ENCODE assay signal across 9 mouse cellular contexts in the genomic region with DNA sequence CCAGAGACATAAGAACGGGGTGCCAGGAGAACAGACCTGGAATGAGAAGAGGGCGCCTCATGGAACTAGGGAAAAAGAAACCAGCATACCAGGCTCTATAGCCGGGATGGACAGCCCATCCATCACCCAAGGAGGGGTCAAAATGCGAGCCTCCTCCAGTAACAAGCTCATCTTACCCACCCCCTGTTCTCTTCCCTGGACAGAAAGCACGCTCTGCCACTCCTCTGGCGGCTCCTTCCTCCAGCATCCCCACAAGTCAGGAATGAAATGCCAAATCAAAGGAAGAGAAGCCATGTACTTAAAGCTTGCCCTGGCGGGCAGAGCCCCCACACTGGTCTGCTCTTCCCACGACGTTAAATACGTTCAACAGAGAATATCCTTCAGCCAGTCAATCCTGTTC. TPM values are rescaled to one million over a fixed set of nuclear protein-coding genes. Genes with fewer than 3 reads are reported as not detected.
DNase-seq lines count a peak whose midpoint lies in the region; ATAC-seq and TF ChIP-seq lines count a peak whose summit lies in the region.
"Had no signal": no experiment of that assay in that cellular context is flagged by ENCODE, and none has a peak within 500 bp of the region (broad histone marks: within the 10 kb centered on the region; RNA-seq: fewer than 3 reads in every experiment).

No protein-coding gene starts in this region.

- WGBS in kidney, embryonic 15.5 days = 23% methylated on average over 10 of the region's 10 CpGs
- 40% methylated on average over 10 of the region's 10 CpGs for WGBS in embryonic facial prominence, embryonic 12.5 days
- 33% methylated on average over 10 of the region's 10 CpGs for WGBS in hindbrain, postnatal 0 days
- WGBS in midbrain, embryonic 16.5 days = 42% methylated on average over 10 of the region's 10 CpGs

- no peak for ATAC-seq in kidney, embryonic 15.5 days (replicated peaks; ENCODE audit: low FRiP score)
- ATAC-seq in embryonic facial prominence, embryonic 12.5 days (ENCODE audit: insufficient number of reproducible peaks, insufficient read depth, low FRiP score, low TSS enrichment) = no peak
- ATAC-seq in hindbrain, postnatal 0 days = no peak
- no peak for ATAC-seq in midbrain, embryonic 16.5 days

- no peak for TF ChIP-seq CTCF in hindbrain, postnatal 0 days (IDR thresholded peaks at IDR 0.05; ENCODE audit: low read depth)

- H3K27me3 ChIP-seq in kidney, embryonic 15.5 days = no peaks in the 10 kb centered on the region
- no peaks in the 10 kb centered on the region for H3K27me3 ChIP-seq in embryonic facial prominence, embryonic 12.5 days
- H3K27me3 ChIP-seq in hindbrain, postnatal 0 days (ENCODE audit: insufficient read depth, low read length) = no peaks in the 10 kb centered on the region
- H3K27me3 ChIP-seq in midbrain, embryonic 16.5 days (ENCODE audit: control insufficient read depth, insufficient read depth, low read depth, low read length) = no peaks in the 10 kb centered on the region

- peaks cover 46% of the 10 kb centered on the region for H3K4me1 ChIP-seq in kidney, embryonic 15.5 days
- peaks cover 28% of the 10 kb centered on the region for H3K4me1 ChIP-seq in embryonic facial prominence, embryonic 12.5 days
- peaks cover 29% of the 10 kb centered on the region for H3K4me1 ChIP-seq in hindbrain, postnatal 0 days (ENCODE audit: insufficient read depth, low read length)
- peaks cover 36% of the 10 kb centered on the region for H3K4me1 ChIP-seq in midbrain, embryonic 16.5 days (ENCODE audit: control insufficient read depth, insufficient read depth, low read length)

- peak overlapping the region; percentile 81 for H3K27ac ChIP-seq in kidney, embryonic 15.5 days
- no peak overlapping the region for H3K27ac ChIP-seq in embryonic facial prominence, embryonic 12.5 days
- 0 out of 2 replicates have a peak overlapping the region, but pooled peaks have one; percentile 69 for H3K27ac ChIP-seq in hindbrain, postnatal 0 days
- peak overlapping the region; percentile 73; the same call in 1 of the 2 replicates for H3K27ac ChIP-seq in midbrain, embryonic 16.5 days (ENCODE audit: low read length)

- H3K9me3 ChIP-seq in kidney, embryonic 15.5 days (replicated peaks) = no peaks in the 10 kb centered on the region
- no peaks in the 10 kb centered on the region for H3K9me3 ChIP-seq in embryonic facial prominence, embryonic 12.5 days
- no peaks in the 10 kb centered on the region for H3K9me3 ChIP-seq in hindbrain, postnatal 0 days (ENCODE audit: low read length)
- H3K9me3 ChIP-seq in midbrain, embryonic 16.5 days (replicated peaks; ENCODE audit: control insufficient read depth, low read length, poor library complexity, severe bottlenecking) = no peaks in the 10 kb centered on the region

- peak overlapping the region; percentile 84 for H3K4me3 ChIP-seq in kidney, embryonic 15.5 days (replicated peaks)
- peak overlapping the region; percentile 50 for H3K4me3 ChIP-seq in embryonic facial prominence, embryonic 12.5 days
- H3K4me3 ChIP-seq in hindbrain, postnatal 0 days (ENCODE audit: low read length) = peak overlapping the region; percentile 63
- peak overlapping the region; percentile 69 for H3K4me3 ChIP-seq in midbrain, embryonic 16.5 days (ENCODE audit: low read depth, low read length)

- peak overlapping the region; percentile 69; the same call in 1 of the 2 replicates for H3K9ac ChIP-seq in kidney, embryonic 15.5 days
- peak overlapping the region; percentile 38; the same call in 1 of the 2 replicates for H3K9ac ChIP-seq in embryonic facial prominence, embryonic 12.5 days
- peak overlapping the region; percentile 40 for H3K9ac ChIP-seq in hindbrain, postnatal 0 days (replicated peaks; ENCODE audit: low read length)
- H3K9ac ChIP-seq in midbrain, embryonic 16.5 days (ENCODE audit: low read depth, low read length) = peak overlapping the region; percentile 74

- no peak for DNase-seq in kidney, adult 8-10 months
- DNase-seq in hindbrain, postnatal 0 days (ENCODE audit: low spot score) = no peak
- DNase-seq in layer of hippocampus, adult 9-11 months = no peak
- no peak for DNase-seq in B cell, adult 2 months
- DNase-seq in frontal cortex, postnatal 36 days (ENCODE audit: low spot score in 2 of 2) = no peak

- H3K4me2 ChIP-seq in kidney, embryonic 15.5 days = peak overlapping the region; percentile 85
- H3K4me2 ChIP-seq in embryonic facial prominence, embryonic 12.5 days (replicated peaks) = peak overlapping the region; percentile 80
- peak overlapping the region; percentile 95 for H3K4me2 ChIP-seq in hindbrain, postnatal 0 days (ENCODE audit: low read depth, low read length)
- peak overlapping the region; percentile 97 for H3K4me2 ChIP-seq in midbrain, embryonic 16.5 days (ENCODE audit: low read length)

- H3K36me3 ChIP-seq in kidney, embryonic 15.5 days = peaks cover 57% of the 10 kb centered on the region
- H3K36me3 ChIP-seq in embryonic facial prominence, embryonic 12.5 days = peaks cover 51% of the 10 kb centered on the region
- peaks cover 18% of the 10 kb centered on the region; the same call in 1 of the 2 replicates for H3K36me3 ChIP-seq in hindbrain, postnatal 0 days (ENCODE audit: insufficient read depth, low read length)
- H3K36me3 ChIP-seq in midbrain, embryonic 16.5 days (ENCODE audit: control insufficient read depth, insufficient read depth, low read length) = peaks cover 34% of the 10 kb centered on the region

RNA-seq across cellular contexts. Expression of gene Cyb561d2, which starts 1.0 kb away (rescaled TPM):
- polyA plus RNA-seq in kidney, embryonic 15.5 days (2015; fragmentation: Nextera tagmentation; extraction: Ambion mirVana) = 31.5 and 33.9 TPM in 2 replicates
- polyA plus RNA-seq in embryonic facial prominence, embryonic 12.5 days (2016; fragmentation: Nextera tagmentation; extraction: Ambion mirVana) = 17.2 and 17.7 TPM in 2 replicates
- total RNA-seq in hindbrain, postnatal 0 days (2014; rRNA removed) = 56.5 and 69.3 TPM in 2 replicates
- polyA plus RNA-seq in hindbrain, postnatal 0 days (2015; fragmentation: Nextera tagmentation; extraction: Ambion mirVana) = 52.9 and 53.5 TPM in 2 replicates
- 44.4 and 50.7 TPM in 2 replicates for polyA plus RNA-seq in midbrain, embryonic 16.5 days (2015; fragmentation: Nextera tagmentation; extraction: Ambion mirVana)

RNA-seq across cellular contexts. Expression of gene Nprl2, which starts 1.0 kb away (rescaled TPM):
- 44.4 and 46.8 TPM in 2 replicates for polyA plus RNA-seq in kidney, embryonic 15.5 days (2015; fragmentation: Nextera tagmentation; extraction: Ambion mirVana)
- 40.8 and 46.3 TPM in 2 replicates for polyA plus RNA-seq in embryonic facial prominence, embryonic 12.5 days (2016; fragmentation: Nextera tagmentation; extraction: Ambion mirVana)
- 58.6 and 70.5 TPM in 2 replicates for total RNA-seq in hindbrain, postnatal 0 days (2014; rRNA removed)
- polyA plus RNA-seq in hindbrain, postnatal 0 days (2015; fragmentation: Nextera tagmentation; extraction: Ambion mirVana) = 53.0 and 54.6 TPM in 2 replicates
- 76.2 and 82.2 TPM in 2 replicates for polyA plus RNA-seq in midbrain, embryonic 16.5 days (2015; fragmentation: Nextera tagmentation; extraction: Ambion mirVana)

RNA-seq across cellular contexts. Expression of gene Zmynd10, which starts 6.1 kb away (rescaled TPM):
- polyA plus RNA-seq in kidney, embryonic 15.5 days (2015; fragmentation: Nextera tagmentation; extraction: Ambion mirVana) = 1.2 and 2.9 TPM in 2 replicates
- polyA plus RNA-seq in embryonic facial prominence, embryonic 12.5 days (2016; fragmentation: Nextera tagmentation; extraction: Ambion mirVana) = 1.3 and 1.7 TPM in 2 replicates
- 1.8 and 10.9 TPM in 2 replicates for total RNA-seq in hindbrain, postnatal 0 days (2014; rRNA removed)
- polyA plus RNA-seq in hindbrain, postnatal 0 days (2015; fragmentation: Nextera tagmentation; extraction: Ambion mirVana) = 3.5 and 3.7 TPM in 2 replicates
- 3.5 and 6.1 TPM in 2 replicates for polyA plus RNA-seq in midbrain, embryonic 16.5 days (2015; fragmentation: Nextera tagmentation; extraction: Ambion mirVana)
- total RNA-seq: common myeloid progenitor, adult 5-6 weeks had no signal

RNA-seq across cellular contexts. Expression of gene Tmem115, which starts 7.3 kb away (rescaled TPM):
- polyA plus RNA-seq in kidney, embryonic 15.5 days (2015; fragmentation: Nextera tagmentation; extraction: Ambion mirVana) = 45.0 and 49.4 TPM in 2 replicates
- polyA plus RNA-seq in embryonic facial prominence, embryonic 12.5 days (2016; fragmentation: Nextera tagmentation; extraction: Ambion mirVana) = 49.7 and 50.1 TPM in 2 replicates
- 72.6 and 78.4 TPM in 2 replicates for total RNA-seq in hindbrain, postnatal 0 days (2014; rRNA removed)
- 51.6 and 52.3 TPM in 2 replicates for polyA plus RNA-seq in hindbrain, postnatal 0 days (2015; fragmentation: Nextera tagmentation; extraction: Ambion mirVana)
- 45.2 and 47.2 TPM in 2 replicates for polyA plus RNA-seq in midbrain, embryonic 16.5 days (2015; fragmentation: Nextera tagmentation; extraction: Ambion mirVana)

RNA-seq across cellular contexts. Expression of gene Rassf1, which starts 10.3 kb away (rescaled TPM):
- 61.7 and 63.4 TPM in 2 replicates for polyA plus RNA-seq in kidney, embryonic 15.5 days (2015; fragmentation: Nextera tagmentation; extraction: Ambion mirVana)
- 54.0 and 55.6 TPM in 2 replicates for polyA plus RNA-seq in embryonic facial prominence, embryonic 12.5 days (2016; fragmentation: Nextera tagmentation; extraction: Ambion mirVana)
- total RNA-seq in hindbrain, postnatal 0 days (2014; rRNA removed) = 17.6 and 20.2 TPM in 2 replicates
- polyA plus RNA-seq in hindbrain, postnatal 0 days (2015; fragmentation: Nextera tagmentation; extraction: Ambion mirVana) = 30.3 and 31.0 TPM in 2 replicates
- polyA plus RNA-seq in midbrain, embryonic 16.5 days (2015; fragmentation: Nextera tagmentation; extraction: Ambion mirVana) = 45.3 and 49.4 TPM in 2 replicates
